Mouse (Mus musculus) ES-Bruce4 (cell line): ENCODE data around the gene Mtx2.

Source experiments
- CTCF ChIP-seq: IDR thresholded peaks from one replicate; pipeline ENCODE4 v1.8.1; 2011; ENCODE audit warnings: low read depth, low read length
- EP300 ChIP-seq: IDR thresholded peaks from 2 replicates; pipeline ENCODE4 v1.6.1; 2011; ENCODE audit warnings: low read depth, low read length; ENCODE audit not compliant: insufficient read depth
- POLR2A ChIP-seq: IDR thresholded peaks from one replicate; pipeline ENCODE4 v1.8.1; 2011; ENCODE audit warnings: low read length; ENCODE audit not compliant: insufficient read depth

- TF ChIP-seq POLR2A (no peak), CTCF (no peak), EP300 (no peak)
These were observed 82.0 kb downstream of the Mtx2 start for GRCm38 (mm10) chr2:74907368-74908291.
